Mouse (Mus musculus) intestine, embryonic 14.5 days (tissue): ENCODE measurements around the gene Ccdc92b. TPM values are rescaled to one million over a fixed set of nuclear protein-coding genes. Genes with fewer than 3 reads are reported as not detected.
A peak's percentile ranks its signal among the peaks of the same experiment; 100 is the strongest.

ENCODE experiments used
- ATAC-seq: fragments of 200-750 bp; cut with Nextera tagmentation; replicated peaks from 2 replicates; pipeline ENCODE4 v1.8.0; 2017; ENCODE audit warnings: low read depth, moderate number of reproducible peaks, moderate TSS enrichment, moderate library complexity; ENCODE audit not compliant: low FRiP score, low TSS enrichment
- DNase-seq: peaks from one replicate; pipeline ENCODE4 v3.0.0-alpha.2; 2018; ENCODE audit warnings: low spot score
- H3K27ac ChIP-seq: fragments of 300-500 bp; sonication (generic); 2 replicates; pipeline ENCODE4 v1.5.1; 2014; ENCODE audit warnings: low read depth, mild to moderate bottlenecking, control low read depth
- H3K27me3 ChIP-seq: fragments of 300-500 bp; sonication (generic); replicated peaks from 2 replicates; pipeline ENCODE4 v1.6.1; 2014; ENCODE audit warnings: low read length, control low read depth; ENCODE audit not compliant: control insufficient read depth, insufficient read depth
- H3K36me3 ChIP-seq: fragments of 300-500 bp; sonication (generic); 2 replicates; pipeline ENCODE4 v1.6.1; 2014; ENCODE audit warnings: low read length, control low read depth; ENCODE audit not compliant: control insufficient read depth, insufficient read depth
- H3K4me1 ChIP-seq: fragments of 300-500 bp; sonication (generic); replicated peaks from 2 replicates; pipeline ENCODE4 v1.6.1; 2014; ENCODE audit warnings: low read length, control low read depth, mixed read lengths; ENCODE audit not compliant: control insufficient read depth, insufficient read depth
- H3K4me2 ChIP-seq: fragments of 300-500 bp; sonication (generic); 2 replicates; pipeline ENCODE4 v1.6.1; 2014; ENCODE audit warnings: low read length
- H3K4me3 ChIP-seq: fragments of 300-500 bp; sonication (generic); 2 replicates; pipeline ENCODE4 v1.5.1; 2014; ENCODE audit warnings: low read depth, low read length, control low read depth, mixed read lengths
- H3K9ac ChIP-seq: fragments of 300-500 bp; sonication (generic); 2 replicates; pipeline ENCODE4 v1.6.1; 2014; ENCODE audit warnings: mild to moderate bottlenecking, low read length
- H3K9me3 ChIP-seq: fragments of 300-500 bp; sonication (generic); 2 replicates; pipeline ENCODE4 v1.6.1; 2016; ENCODE audit warnings: low read length, control low read depth; ENCODE audit not compliant: control insufficient read depth
- WGBS: fragments of 180-500 bp; shearing (Covaris S2); extraction: QIAGEN DNeasy Blood & Tissue Kit; methylation state at CpG from one replicate; pipeline ENCODE4 v1.1.7; 2014; 5-methylcytosine and 5-hydroxymethylcytosine counted together
- polyA plus RNA-seq: library from polyadenylated mRNA; unstranded; fragments of >200 nt; fragmentation: Nextera tagmentation; extraction: Ambion mirVana; gene quantifications from 2 replicates; pipeline ENCODE4 v1.2.1, GENCODE M21; 2014

Ccdc92b gene
- polyA plus RNA-seq, 1 experiment from 2014 or later, result 0.74 TPM

DNA sequence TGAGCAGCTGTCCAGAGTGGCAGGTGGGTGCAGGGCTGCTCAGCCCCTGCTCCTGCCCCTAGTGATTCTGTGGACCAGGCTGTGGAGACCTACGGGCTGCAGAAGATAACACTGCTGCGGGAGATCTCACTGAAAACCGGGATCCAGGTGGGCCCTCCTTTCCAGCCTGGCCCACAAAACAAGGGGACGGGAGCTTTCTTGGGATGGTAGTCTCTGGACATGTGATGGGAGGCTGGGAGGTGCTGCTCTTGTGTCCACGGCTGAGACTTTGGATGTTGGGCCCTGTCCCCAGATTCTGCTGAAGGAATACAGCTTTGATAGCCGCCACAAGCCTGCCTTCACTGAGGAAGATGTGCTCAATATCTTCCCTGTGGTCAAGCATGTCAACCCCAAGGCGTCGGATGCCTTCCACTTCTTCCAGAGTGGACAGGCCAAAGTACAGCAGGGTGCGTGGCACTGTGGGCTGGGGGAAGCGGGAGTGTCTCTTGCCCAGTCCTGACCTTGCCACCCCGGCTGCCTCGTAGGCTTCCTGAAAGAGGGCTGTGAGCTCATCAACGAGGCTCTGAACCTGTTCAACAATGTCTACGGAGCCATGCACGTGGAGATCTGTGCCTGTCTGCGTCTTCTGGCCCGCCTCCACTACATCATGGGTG lies 46.4 kb downstream of the Ccdc92b start:
- no peak overlapping the region for H3K4me2 ChIP-seq
- DNase-seq (peak; percentile 46), ATAC-seq (no peak)
- no peak overlapping the region for H3K9ac ChIP-seq
- H3K36me3 ChIP-seq, result peaks cover 89% of the 10 kb centered on the region
- no peak overlapping the region for H3K27ac ChIP-seq
- no peaks in the 10 kb centered on the region for H3K9me3 ChIP-seq
- H3K4me1 ChIP-seq, result no peaks in the 10 kb centered on the region
- 94% methylated on average over 17 of the region's 17 CpGs for WGBS
- H3K4me3 ChIP-seq, result no peak overlapping the region
- H3K27me3 ChIP-seq, result no peaks in the 10 kb centered on the region

DNA sequence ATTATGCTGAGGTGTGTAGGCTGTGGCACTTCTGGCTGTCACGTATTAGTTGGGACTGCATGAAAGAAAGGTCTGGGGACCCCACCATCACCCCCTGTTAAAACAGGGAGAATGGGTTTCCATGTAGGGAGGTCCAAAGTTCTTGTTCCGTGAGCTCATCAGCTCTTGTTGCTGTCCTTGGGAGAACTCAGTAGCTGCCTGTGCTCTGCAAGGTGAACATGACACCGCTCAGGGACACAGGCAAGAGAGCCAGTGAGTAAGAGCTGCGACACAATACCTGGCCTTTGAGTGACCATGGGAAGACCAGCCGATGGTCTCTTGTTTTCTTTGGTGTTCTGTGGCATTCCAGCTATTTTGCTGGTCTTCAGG lies 46.9 kb downstream of the Ccdc92b start:
- Histone ChIP-seq H3K9me3 (no peaks in the 10 kb centered on the region), H3K4me2 (no peak overlapping the region), H3K9ac (no peak overlapping the region), H3K27me3 (no peaks in the 10 kb centered on the region), H3K4me1 (no peaks in the 10 kb centered on the region), H3K36me3 (peaks cover 84% of the 10 kb centered on the region), H3K27ac (no peak overlapping the region), H3K4me3 (no peak overlapping the region)
- DNase-seq (peak; percentile 39), ATAC-seq (no peak)
- 96% methylated on average over 5 of the region's 5 CpGs for WGBS

DNA sequence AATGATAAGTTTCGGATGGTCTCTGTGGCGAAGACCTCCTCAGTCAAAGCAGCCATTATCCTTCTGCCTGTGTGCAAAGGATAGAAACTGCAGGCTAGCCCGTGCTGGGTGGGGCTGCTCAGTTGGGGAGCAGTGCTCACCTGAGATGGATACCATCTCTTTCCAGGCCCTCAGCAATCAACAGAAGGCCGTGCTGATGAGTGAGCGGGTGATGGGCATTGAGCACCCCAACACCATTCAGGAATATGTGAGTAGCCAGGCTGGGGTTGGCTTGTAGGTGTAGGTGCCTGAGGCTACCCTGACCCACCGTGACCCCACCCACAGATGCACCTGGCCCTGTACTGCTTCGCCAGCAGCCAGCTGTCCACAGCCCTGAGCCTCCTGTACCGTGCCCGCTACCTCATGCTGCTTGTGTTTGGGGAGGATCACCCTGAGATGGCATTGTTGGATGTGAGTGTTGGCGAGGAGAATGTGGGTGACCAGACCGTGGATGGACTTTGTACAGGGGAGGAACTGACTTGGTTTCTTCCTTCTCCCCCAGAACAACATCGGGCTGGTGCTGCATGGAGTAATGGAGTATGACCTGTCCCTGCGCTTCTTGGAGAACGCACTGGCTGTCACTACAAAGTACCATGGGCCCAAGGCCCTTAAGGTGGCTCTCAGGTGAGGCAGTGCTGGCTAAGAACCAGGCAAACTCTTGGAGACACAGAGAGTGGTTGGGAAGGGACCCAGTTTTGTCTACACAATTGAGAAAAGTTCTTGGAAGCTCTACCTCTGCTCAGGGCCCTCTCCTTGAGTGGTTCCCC lies 47.6 kb downstream of the Ccdc92b start:
- ATAC-seq, result no peak
- Histone ChIP-seq H3K4me2 (no peak overlapping the region), H3K9ac (no peak overlapping the region), H3K4me1 (no peaks in the 10 kb centered on the region), H3K36me3 (peaks cover 77% of the 10 kb centered on the region), H3K27me3 (no peaks in the 10 kb centered on the region), H3K27ac (no peak overlapping the region), H3K9me3 (no peaks in the 10 kb centered on the region), H3K4me3 (no peak overlapping the region)
- 93% methylated on average over 14 of the region's 14 CpGs for WGBS
- peak; percentile 31 for DNase-seq

- ATAC-seq (no peak), DNase-seq (peak; percentile 44)
- Histone ChIP-seq H3K27me3 (no peaks in the 10 kb centered on the region), H3K9ac (no peak overlapping the region), H3K4me1 (no peaks in the 10 kb centered on the region), H3K27ac (no peak overlapping the region), H3K4me2 (no peak overlapping the region), H3K36me3 (peaks cover 71% of the 10 kb centered on the region), H3K4me3 (no peak overlapping the region), H3K9me3 (no peaks in the 10 kb centered on the region)
- WGBS, result 93% methylated on average over 13 of the region's 13 CpGs
These were observed 48.2 kb downstream of the Ccdc92b start for GRCm38 (mm10) chr11:74667582-74668010.

DNA sequence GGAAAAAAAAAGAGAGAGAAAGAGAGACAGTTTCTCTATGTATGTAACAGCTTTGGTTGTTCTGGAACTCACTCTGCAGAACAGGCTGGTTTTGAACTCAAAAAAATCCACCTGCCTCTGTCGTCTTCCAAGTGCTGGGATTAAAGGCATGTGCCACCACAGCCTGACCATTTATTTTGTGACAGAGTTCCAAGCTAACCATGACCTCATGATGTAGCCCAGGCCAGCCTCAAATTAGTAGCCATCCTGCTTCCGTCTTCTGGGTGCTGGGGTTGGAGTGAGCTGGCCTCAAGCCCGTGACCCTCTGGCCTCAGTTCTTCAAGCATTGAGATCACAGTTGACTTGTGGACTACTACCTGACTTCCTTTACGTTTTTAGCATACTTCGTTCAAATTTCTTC lies 49.1 kb downstream of the Ccdc92b start:
- Histone ChIP-seq H3K27me3 (no peaks in the 10 kb centered on the region), H3K9me3 (no peaks in the 10 kb centered on the region), H3K4me1 (no peaks in the 10 kb centered on the region), H3K4me2 (no peak overlapping the region), H3K4me3 (no peak overlapping the region), H3K36me3 (peaks cover 68% of the 10 kb centered on the region), H3K9ac (no peak overlapping the region), H3K27ac (no peak overlapping the region)
- DNase-seq, result no peak
- 89% methylated on average over 5 of the region's 5 CpGs for WGBS
- no peak for ATAC-seq

DNA sequence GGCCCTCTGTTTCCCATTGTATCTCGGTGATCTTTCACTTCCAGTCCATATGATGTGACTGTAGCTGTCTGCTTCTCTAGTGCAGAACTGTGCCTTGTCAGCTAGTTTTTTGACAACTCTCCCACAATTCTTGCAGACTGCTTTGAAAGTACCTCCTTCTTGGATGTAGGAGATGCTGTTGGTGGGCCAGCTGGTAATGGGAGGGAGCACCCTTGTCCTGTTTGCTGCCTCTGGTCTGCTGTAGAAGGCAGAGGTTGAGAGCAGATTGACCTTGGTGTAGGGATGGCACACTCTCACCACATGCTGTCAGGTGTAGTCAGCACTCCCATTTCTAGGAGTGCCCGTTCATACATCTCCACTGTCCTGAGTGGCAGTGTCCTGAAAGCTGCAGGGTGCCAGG lies 49.6 kb downstream of the Ccdc92b start:
- no peak for ATAC-seq
- no peak overlapping the region for H3K9ac ChIP-seq
- no peak overlapping the region for H3K27ac ChIP-seq
- no peaks in the 10 kb centered on the region for H3K27me3 ChIP-seq
- 86% methylated on average over 2 of the region's 2 CpGs for WGBS
- H3K9me3 ChIP-seq, result no peaks in the 10 kb centered on the region
- H3K4me3 ChIP-seq, result no peak overlapping the region
- peaks cover 68% of the 10 kb centered on the region for H3K36me3 ChIP-seq
- H3K4me1 ChIP-seq, result no peaks in the 10 kb centered on the region
- no peak overlapping the region for H3K4me2 ChIP-seq
- no peak for DNase-seq

- no peak overlapping the region for H3K27ac ChIP-seq
- H3K9ac ChIP-seq, result no peak overlapping the region
- H3K27me3 ChIP-seq, result no peaks in the 10 kb centered on the region
- ATAC-seq, result peak; percentile 40; the same call in 1 of the 2 replicates
- H3K4me2 ChIP-seq, result no peak overlapping the region
- no peaks in the 10 kb centered on the region for H3K4me1 ChIP-seq
- peaks cover 68% of the 10 kb centered on the region for H3K36me3 ChIP-seq
- H3K4me3 ChIP-seq, result no peak overlapping the region
- DNase-seq, result peak; percentile 50
- no peaks in the 10 kb centered on the region for H3K9me3 ChIP-seq
These were observed 50.7 kb downstream of the Ccdc92b start for GRCm38 (mm10) chr11:74670151-74670550.

GRCm38 (mm10) chr11:74671013-74671412 lies 51.6 kb downstream of the Ccdc92b start:
- WGBS, result 97% methylated on average over 1 of the region's 1 CpGs

GRCm38 (mm10) chr11:74671839-74672238 lies 52.4 kb downstream of the Ccdc92b start:
- no peak overlapping the region for H3K9ac ChIP-seq
- no peak overlapping the region for H3K4me3 ChIP-seq
- peaks cover 65% of the 10 kb centered on the region for H3K36me3 ChIP-seq
- H3K27ac ChIP-seq, result no peak overlapping the region
- WGBS, result 89% methylated on average over 5 of the region's 5 CpGs
- no peaks in the 10 kb centered on the region for H3K27me3 ChIP-seq
- no peaks in the 10 kb centered on the region for H3K9me3 ChIP-seq
- no peak for ATAC-seq
- peak; percentile 44 for DNase-seq
- H3K4me1 ChIP-seq, result no peaks in the 10 kb centered on the region
- no peak overlapping the region for H3K4me2 ChIP-seq

More at GRCm38 (mm10) chr11:74671013-74671412, 51.6 kb downstream of the Ccdc92b start:
- no peaks in the 10 kb centered on the region for H3K4me1 ChIP-seq
- H3K9ac ChIP-seq, result no peak overlapping the region
- H3K4me2 ChIP-seq, result no peak overlapping the region
- no peaks in the 10 kb centered on the region for H3K27me3 ChIP-seq
- ATAC-seq (no peak), DNase-seq (peak; percentile 42)
- peaks cover 66% of the 10 kb centered on the region for H3K36me3 ChIP-seq
- no peaks in the 10 kb centered on the region for H3K9me3 ChIP-seq
- no peak overlapping the region for H3K27ac ChIP-seq
- H3K4me3 ChIP-seq, result no peak overlapping the region
